Mouse (Mus musculus): ENCODE data around the gene Mcts2. TPM values are rescaled to one million over a fixed set of nuclear protein-coding genes. Genes with fewer than 3 reads are reported as not detected.

Mcts2 gene
- polyA plus RNA-seq, 1 experiment from 2014 or later, result 23.0 TPM

GRCm38 (mm10) chr2:152669639-152670484 is 17.0 kb upstream of the Mcts2 start:
- Histone ChIP-seq H3K36me3 (peaks cover 20% of the 10 kb centered on the region), H3K4me3 (peak overlapping the region; percentile 99), H3K4me2 (peak overlapping the region; percentile 89), H3K9me3 (no peaks in the 10 kb centered on the region), H3K9ac (peak overlapping the region; percentile 96), H3K4me1 (peaks cover 43% of the 10 kb centered on the region), H3K27ac (replicated peaks) (peak overlapping the region; percentile 95), H3K27me3 (replicated peaks) (peaks cover 2% of the 10 kb centered on the region; the same call in 1 of the 2 replicates)
- WGBS, result 2% methylated on average over 45 of the region's 46 CpGs
- peak; percentile 40; the same call in 1 of the 2 replicates for ATAC-seq (ENCODE audit: extremely low read depth, insufficient number of reproducible peaks, low FRiP score, low TSS enrichment)

- H3K27me3 ChIP-seq (replicated peaks), result no peaks in the 10 kb centered on the region
- H3K4me3 ChIP-seq, result peak overlapping the region; percentile 99
- peaks cover 33% of the 10 kb centered on the region for H3K36me3 ChIP-seq
- H3K4me1 ChIP-seq, result peaks cover 51% of the 10 kb centered on the region
- peak overlapping the region; percentile 96 for H3K9ac ChIP-seq
- WGBS, result 38% methylated on average over 9 of the region's 9 CpGs
- ATAC-seq (ENCODE audit: extremely low read depth, insufficient number of reproducible peaks, low FRiP score, low TSS enrichment), result no peak
- peak overlapping the region; percentile 95 for H3K27ac ChIP-seq (replicated peaks)
- peak overlapping the region; percentile 89 for H3K4me2 ChIP-seq
- H3K9me3 ChIP-seq, result no peaks in the 10 kb centered on the region
Observed at GRCm38 (mm10) chr2:152670983-152671641, 15.7 kb upstream of the Mcts2 start.

GRCm38 (mm10) chr2:152671642-152671999 is 15.2 kb upstream of the Mcts2 start:
- Histone ChIP-seq H3K27ac (replicated peaks) (peak overlapping the region; percentile 24; the same call in 1 of the 2 replicates), H3K4me1 (peaks cover 51% of the 10 kb centered on the region), H3K4me2 (peak overlapping the region; percentile 89), H3K4me3 (peak overlapping the region; percentile 99), H3K27me3 (replicated peaks) (no peaks in the 10 kb centered on the region), H3K9me3 (no peaks in the 10 kb centered on the region), H3K9ac (peak overlapping the region; percentile 96), H3K36me3 (peaks cover 38% of the 10 kb centered on the region)
- WGBS, result 26% methylated on average over 5 of the region's 5 CpGs
- no peak for ATAC-seq (ENCODE audit: extremely low read depth, insufficient number of reproducible peaks, low FRiP score, low TSS enrichment)

- Histone ChIP-seq H3K4me1 (peaks cover 51% of the 10 kb centered on the region), H3K9ac (peak overlapping the region; percentile 96), H3K36me3 (peaks cover 44% of the 10 kb centered on the region), H3K27me3 (replicated peaks) (no peaks in the 10 kb centered on the region), H3K4me2 (peak overlapping the region; percentile 89), H3K27ac (replicated peaks) (no peak overlapping the region), H3K4me3 (peak overlapping the region; percentile 99), H3K9me3 (no peaks in the 10 kb centered on the region)
- WGBS, result 83% methylated on average over 12 of the region's 12 CpGs
- no peak for ATAC-seq (ENCODE audit: extremely low read depth, insufficient number of reproducible peaks, low FRiP score, low TSS enrichment)
Observed at GRCm38 (mm10) chr2:152672166-152672565, 14.7 kb upstream of the Mcts2 start.

- Histone ChIP-seq H3K9ac (0 out of 2 replicates have a peak overlapping the region, but pooled peaks have one; percentile 29), H3K36me3 (peaks cover 62% of the 10 kb centered on the region), H3K27ac (replicated peaks) (no peak overlapping the region)
Observed at GRCm38 (mm10) chr2:152674148-152674547, 12.7 kb upstream of the Mcts2 start.

GRCm38 (mm10) chr2:152675252-152675791 is 11.5 kb upstream of the Mcts2 start:
- WGBS, result 77% methylated on average over 13 of the region's 13 CpGs
- Histone ChIP-seq H3K9ac (peak overlapping the region; percentile 2; the same call in 1 of the 2 replicates), H3K27ac (replicated peaks) (no peak overlapping the region; the same call in 1 of the 2 replicates), H3K4me1 (peaks cover 63% of the 10 kb centered on the region), H3K36me3 (peaks cover 73% of the 10 kb centered on the region), H3K4me2 (no peak overlapping the region), H3K27me3 (replicated peaks) (no peaks in the 10 kb centered on the region), H3K9me3 (no peaks in the 10 kb centered on the region), H3K4me3 (no peak overlapping the region)
- no peak for ATAC-seq (ENCODE audit: extremely low read depth, insufficient number of reproducible peaks, low FRiP score, low TSS enrichment)

More at GRCm38 (mm10) chr2:152674148-152674547, 12.7 kb upstream of the Mcts2 start:
- H3K4me3 ChIP-seq, result no peak overlapping the region
- 72% methylated on average over 11 of the region's 11 CpGs for WGBS
- no peak overlapping the region for H3K4me2 ChIP-seq
- no peak for ATAC-seq (ENCODE audit: extremely low read depth, insufficient number of reproducible peaks, low FRiP score, low TSS enrichment)
- peaks cover 58% of the 10 kb centered on the region for H3K4me1 ChIP-seq
- no peaks in the 10 kb centered on the region for H3K27me3 ChIP-seq (replicated peaks)
- no peaks in the 10 kb centered on the region for H3K9me3 ChIP-seq

GRCm38 (mm10) chr2:152678302-152678701 is 8.5 kb upstream of the Mcts2 start:
- H3K4me3 ChIP-seq, result no peak overlapping the region
- H3K27ac ChIP-seq (replicated peaks), result no peak overlapping the region
- peaks cover 39% of the 10 kb centered on the region for H3K4me1 ChIP-seq
- H3K9ac ChIP-seq, result no peak overlapping the region
- H3K36me3 ChIP-seq, result peaks cover 89% of the 10 kb centered on the region
- WGBS, result 64% methylated on average over 3 of the region's 3 CpGs
- no peaks in the 10 kb centered on the region for H3K9me3 ChIP-seq
- ATAC-seq (ENCODE audit: extremely low read depth, insufficient number of reproducible peaks, low FRiP score, low TSS enrichment), result no peak
- H3K4me2 ChIP-seq, result no peak overlapping the region
- H3K27me3 ChIP-seq (replicated peaks), result no peaks in the 10 kb centered on the region

GRCm38 (mm10) chr2:152678925-152679324 is 7.9 kb upstream of the Mcts2 start:
- no peak for ATAC-seq (ENCODE audit: extremely low read depth, insufficient number of reproducible peaks, low FRiP score, low TSS enrichment)
- no peaks in the 10 kb centered on the region for H3K9me3 ChIP-seq
- peaks cover 37% of the 10 kb centered on the region for H3K4me1 ChIP-seq
- no peak overlapping the region for H3K27ac ChIP-seq (replicated peaks)
- no peak overlapping the region for H3K9ac ChIP-seq
- no peak overlapping the region for H3K4me3 ChIP-seq
- 85% methylated on average over 5 of the region's 5 CpGs for WGBS
- peaks cover 93% of the 10 kb centered on the region for H3K36me3 ChIP-seq
- no peaks in the 10 kb centered on the region for H3K27me3 ChIP-seq (replicated peaks)
- H3K4me2 ChIP-seq, result no peak overlapping the region

- no peak; the same call in 1 of the 2 replicates for ATAC-seq (ENCODE audit: extremely low read depth, insufficient number of reproducible peaks, low FRiP score, low TSS enrichment)
- Histone ChIP-seq H3K27me3 (replicated peaks) (no peaks in the 10 kb centered on the region), H3K9ac (peak overlapping the region; percentile 12), H3K9me3 (no peaks in the 10 kb centered on the region), H3K27ac (replicated peaks) (no peak overlapping the region), H3K36me3 (peaks cover 98% of the 10 kb centered on the region), H3K4me2 (no peak overlapping the region), H3K4me3 (no peak overlapping the region), H3K4me1 (peaks cover 31% of the 10 kb centered on the region)
- WGBS, result 76% methylated on average over 8 of the region's 8 CpGs
Observed at GRCm38 (mm10) chr2:152679701-152680355, 7.0 kb upstream of the Mcts2 start.

GRCm38 (mm10) chr2:152683086-152683485 is 3.7 kb upstream of the Mcts2 start:
- no peaks in the 10 kb centered on the region for H3K27me3 ChIP-seq (replicated peaks)
- ATAC-seq (ENCODE audit: extremely low read depth, insufficient number of reproducible peaks, low FRiP score, low TSS enrichment), result no peak
- no peak overlapping the region for H3K4me3 ChIP-seq
- 89% methylated on average over 5 of the region's 5 CpGs for WGBS
- peaks cover 98% of the 10 kb centered on the region for H3K36me3 ChIP-seq
- no peak overlapping the region for H3K27ac ChIP-seq (replicated peaks)
- H3K9ac ChIP-seq, result no peak overlapping the region
- H3K4me1 ChIP-seq, result peaks cover 34% of the 10 kb centered on the region
- H3K4me2 ChIP-seq, result no peak overlapping the region
- peaks cover 5% of the 10 kb centered on the region for H3K9me3 ChIP-seq

- 55% methylated on average over 12 of the region's 12 CpGs for WGBS
- H3K4me3 ChIP-seq, result peak overlapping the region; percentile 60
- peak overlapping the region; percentile 64 for H3K9ac ChIP-seq
- H3K4me1 ChIP-seq, result peaks cover 15% of the 10 kb centered on the region
- H3K27me3 ChIP-seq (replicated peaks), result no peaks in the 10 kb centered on the region
- peaks cover 97% of the 10 kb centered on the region for H3K36me3 ChIP-seq
- H3K4me2 ChIP-seq, result peak overlapping the region; percentile 74
- peaks cover 5% of the 10 kb centered on the region for H3K9me3 ChIP-seq
- H3K27ac ChIP-seq (replicated peaks), result peak overlapping the region; percentile 48; the same call in 1 of the 2 replicates
- no peak for ATAC-seq (ENCODE audit: extremely low read depth, insufficient number of reproducible peaks, low FRiP score, low TSS enrichment)
Observed at GRCm38 (mm10) chr2:152686399-152686798, 436 bp upstream of the Mcts2 start.

Data from heart, embryonic 13.5 days (tissue).